Comparison of ENCODE assay signal across 21 mouse cellular contexts in genomic region chr9:112446027-112446352, GRCm38 (mm10).
"Had no signal": no experiment of that assay in that cellular context is flagged by ENCODE, and none has a peak within 500 bp of the region (broad histone marks: within the 10 kb centered on the region; RNA-seq: fewer than 3 reads in every experiment).

No protein-coding gene starts in this region.

- H3K9me3 ChIP-seq: lung, embryonic 15.5 days; midbrain, embryonic 10.5 days; midbrain, embryonic 13.5 days; neural tube, embryonic 12.5 days; neural tube, embryonic 15.5 days had no signal

- DNase-seq: kidney, adult 2 months; kidney, postnatal 25 days; liver, postnatal 0 days; lung, postnatal 10 days; lung, postnatal 36 days; right cerebral cortex, adult 18-20 months; right cerebral cortex, postnatal 14 days; right cerebral cortex, postnatal 4 days; thymus, adult 2 months; thymus, postnatal 14 days; thymus, postnatal 4 days had no signal

- H3K4me3 ChIP-seq: lung, embryonic 15.5 days; midbrain, embryonic 10.5 days; midbrain, embryonic 13.5 days; neural tube, embryonic 12.5 days; neural tube, embryonic 15.5 days had no signal

- H3K27me3 ChIP-seq: lung, embryonic 15.5 days; midbrain, embryonic 13.5 days; neural tube, embryonic 12.5 days; neural tube, embryonic 15.5 days had no signal

- H3K9ac ChIP-seq: liver, embryonic 14.5 days; liver, postnatal 0 days; lung, embryonic 15.5 days; midbrain, embryonic 13.5 days; neural tube, embryonic 12.5 days; neural tube, embryonic 15.5 days had no signal

- H3K4me2 ChIP-seq: liver, embryonic 11.5 days; lung, embryonic 15.5 days; midbrain, embryonic 13.5 days; neural tube, embryonic 12.5 days; neural tube, embryonic 15.5 days had no signal

- H3K27ac ChIP-seq: kidney, postnatal 0 days; liver, embryonic 14.5 days; lung, embryonic 15.5 days; midbrain, embryonic 10.5 days; midbrain, embryonic 13.5 days; neural tube, embryonic 12.5 days; neural tube, embryonic 15.5 days; stomach, postnatal 0 days had no signal

- H3K36me3 ChIP-seq: lung, embryonic 15.5 days; midbrain, embryonic 10.5 days; midbrain, embryonic 13.5 days; neural tube, embryonic 12.5 days; neural tube, embryonic 15.5 days had no signal

- ATAC-seq: intestine, postnatal 0 days; liver, postnatal 0 days had no signal

- H3K4me1 ChIP-seq: lung, embryonic 15.5 days; neural tube, embryonic 12.5 days; neural tube, embryonic 15.5 days had no signal
